Mouse (Mus musculus): Measurements from ENCODE around the gene Gramd4. TPM values are rescaled to one million over a fixed set of nuclear protein-coding genes. Genes with fewer than 3 reads are reported as not detected.
"Not testable (repeated sequence)": the region's sequence is repeated elsewhere in the genome, so short reads cannot be mapped to it uniquely, and the experiment has no call there.

Gene Gramd4
- polyA plus RNA-seq, 1 experiment from 2014 or later: 34.3 TPM

DNA sequence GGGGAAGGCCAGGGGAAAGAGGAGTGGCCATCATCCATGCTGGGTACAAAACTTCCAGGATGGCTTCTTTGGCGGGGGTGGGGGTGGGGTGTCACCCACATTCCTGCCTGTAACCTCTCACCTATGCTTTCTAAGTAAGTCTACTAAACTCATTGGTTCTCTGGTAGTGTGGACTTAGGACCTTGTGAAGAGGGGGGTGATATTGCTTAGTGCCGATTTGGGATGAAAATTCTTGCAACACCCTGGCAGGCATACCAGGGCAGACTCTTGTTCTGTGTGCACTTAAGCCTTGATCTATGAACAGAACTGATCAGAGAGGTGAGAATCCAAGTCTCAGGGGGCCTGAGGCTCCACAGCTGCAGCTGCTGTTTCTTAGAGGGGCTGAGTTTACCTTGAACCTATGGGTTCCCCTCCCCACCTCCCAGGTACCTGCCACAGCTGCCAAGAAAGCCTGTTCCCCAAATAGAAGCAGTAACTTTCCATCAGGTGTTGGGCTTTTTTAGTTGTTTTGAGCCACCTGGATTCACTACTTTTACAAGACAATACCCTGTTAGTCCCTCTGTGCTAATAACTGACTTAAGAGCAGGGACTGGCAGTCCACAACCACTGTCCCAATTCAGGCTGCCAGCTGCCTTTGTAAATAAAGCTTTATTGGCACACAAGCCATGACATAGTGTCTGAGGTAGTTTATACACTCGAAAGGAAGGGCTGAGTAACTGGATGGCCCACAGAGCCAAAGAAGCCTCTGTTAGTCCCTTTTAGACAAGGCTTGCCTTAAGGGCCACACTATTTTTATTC, 118.0 kb downstream of the Gramd4 start:
- no peak for ATAC-seq
- H3K4me1 ChIP-seq (replicated peaks): peaks cover 14% of the 10 kb centered on the region
- no peak overlapping the region for H3K4me3 ChIP-seq (replicated peaks)
- H3K27ac ChIP-seq: no peak overlapping the region
- no peak overlapping the region for H3K9ac ChIP-seq (replicated peaks)
- H3K9me3 ChIP-seq: no peaks in the 10 kb centered on the region
- no peaks in the 10 kb centered on the region for H3K27me3 ChIP-seq
- no peak overlapping the region for H3K4me2 ChIP-seq (replicated peaks)
- WGBS: 83% methylated on average over 3 of the region's 3 CpGs
- H3K36me3 ChIP-seq: no peaks in the 10 kb centered on the region

GRCm38 (mm10) chr15:86176166-86176565, 118.7 kb downstream of the Gramd4 start:
- Histone ChIP-seq H3K27ac (no peak overlapping the region), H3K4me3 (replicated peaks) (no peak overlapping the region), H3K4me2 (replicated peaks) (no peak overlapping the region), H3K4me1 (replicated peaks) (peaks cover 14% of the 10 kb centered on the region), H3K9ac (replicated peaks) (no peak overlapping the region), H3K27me3 (no peaks in the 10 kb centered on the region), H3K9me3 (no peaks in the 10 kb centered on the region), H3K36me3 (no peaks in the 10 kb centered on the region)
- 89% methylated on average over 10 of the region's 10 CpGs for whole genome bisulfite sequencing
- no peak for ATAC-seq

DNA sequence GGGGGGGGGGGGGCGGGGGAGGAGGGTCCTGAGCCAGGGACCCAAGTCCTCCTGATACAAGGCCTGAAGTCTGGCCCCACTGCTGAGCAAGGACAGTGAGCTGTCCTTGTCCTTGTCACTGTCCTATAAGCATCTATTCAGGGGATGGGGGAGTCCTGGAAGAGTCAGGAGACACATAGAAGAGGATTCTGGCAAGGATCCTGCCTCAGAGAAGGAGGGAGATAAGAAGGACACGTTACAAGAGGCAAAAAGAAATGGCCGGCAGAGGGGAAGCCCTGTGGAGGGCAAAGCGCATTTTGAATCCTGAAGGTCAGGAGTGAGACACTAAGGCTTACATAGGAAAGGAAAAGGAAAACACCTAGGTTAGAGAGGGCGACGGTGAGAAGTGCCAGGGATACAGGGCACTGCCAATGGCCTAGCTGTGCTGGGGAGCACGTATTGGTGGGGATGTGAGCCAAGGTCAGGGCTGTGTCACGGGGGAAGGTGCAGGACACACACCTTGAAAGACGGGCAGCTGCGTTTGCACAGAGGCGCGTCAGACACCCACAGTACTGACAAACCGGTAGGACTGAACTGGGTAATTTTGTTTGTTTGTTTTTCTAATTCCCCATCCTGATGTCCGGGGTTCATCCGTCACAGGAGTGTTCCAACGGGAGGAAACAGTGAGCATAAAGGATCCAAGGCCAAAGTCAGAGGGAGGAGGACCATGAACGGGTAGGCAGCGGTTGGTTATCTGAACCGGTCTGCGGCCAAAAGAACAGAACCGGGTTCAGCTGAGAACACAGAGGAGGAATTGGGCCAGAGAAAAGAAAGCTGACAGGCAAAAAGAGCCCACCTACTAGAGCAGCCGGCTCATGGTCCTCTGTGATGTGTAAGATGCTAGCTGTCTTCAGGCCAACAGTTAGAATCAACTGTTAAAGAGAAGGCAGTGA, 119.5 kb downstream of the Gramd4 start:
- H3K4me1 ChIP-seq (replicated peaks): peaks cover 19% of the 10 kb centered on the region
- no peaks in the 10 kb centered on the region for H3K9me3 ChIP-seq
- no peak overlapping the region for H3K4me2 ChIP-seq (replicated peaks)
- H3K9ac ChIP-seq (replicated peaks): no peak overlapping the region
- no peak for ATAC-seq
- 86% methylated on average over 22 of the region's 22 CpGs for WGBS
- H3K4me3 ChIP-seq (replicated peaks): no peak overlapping the region
- H3K36me3 ChIP-seq: no peaks in the 10 kb centered on the region
- no peaks in the 10 kb centered on the region for H3K27me3 ChIP-seq
- no peak overlapping the region for H3K27ac ChIP-seq

- H3K4me1 ChIP-seq (replicated peaks): peaks cover 25% of the 10 kb centered on the region
- not testable (repeated sequence) for H3K36me3 ChIP-seq; H3K4me3 ChIP-seq (replicated peaks); H3K4me2 ChIP-seq (replicated peaks); ATAC-seq; H3K9me3 ChIP-seq; H3K27me3 ChIP-seq; H3K27ac ChIP-seq; H3K9ac ChIP-seq (replicated peaks)
- WGBS: 91% methylated on average over 2 of the region's 2 CpGs
Measured at GRCm38 (mm10) chr15:86177703-86178251, 120.3 kb downstream of the Gramd4 start.

GRCm38 (mm10) chr15:86178594-86178993, 121.1 kb downstream of the Gramd4 start:
- Histone ChIP-seq H3K27ac (no peak overlapping the region), H3K27me3 (no peaks in the 10 kb centered on the region), H3K9ac (replicated peaks) (no peak overlapping the region), H3K4me3 (replicated peaks) (no peak overlapping the region), H3K4me1 (replicated peaks) (peaks cover 23% of the 10 kb centered on the region), H3K9me3 (no peaks in the 10 kb centered on the region), H3K4me2 (replicated peaks) (no peak overlapping the region), H3K36me3 (no peaks in the 10 kb centered on the region)
- no peak for ATAC-seq
- WGBS: 95% methylated on average over 6 of the region's 6 CpGs

- H3K4me3 ChIP-seq (replicated peaks): no peak overlapping the region
- no peak overlapping the region for H3K9ac ChIP-seq (replicated peaks)
- H3K4me1 ChIP-seq (replicated peaks): peaks cover 31% of the 10 kb centered on the region
- H3K9me3 ChIP-seq: no peaks in the 10 kb centered on the region
- no peak overlapping the region for H3K27ac ChIP-seq
- H3K4me2 ChIP-seq (replicated peaks): no peak overlapping the region
- H3K27me3 ChIP-seq: no peaks in the 10 kb centered on the region
- no peak for ATAC-seq
- H3K36me3 ChIP-seq: no peaks in the 10 kb centered on the region
- WGBS: 88% methylated on average over 4 of the region's 4 CpGs
Measured at GRCm38 (mm10) chr15:86180427-86180826, 122.9 kb downstream of the Gramd4 start.

GRCm38 (mm10) chr15:86181321-86181720, 123.8 kb downstream of the Gramd4 start:
- peaks cover 37% of the 10 kb centered on the region for H3K4me1 ChIP-seq (replicated peaks)
- not testable (repeated sequence) for H3K27ac ChIP-seq; H3K4me2 ChIP-seq (replicated peaks); H3K4me3 ChIP-seq (replicated peaks); H3K36me3 ChIP-seq; H3K27me3 ChIP-seq; H3K9ac ChIP-seq (replicated peaks); H3K9me3 ChIP-seq; ATAC-seq
- 97% methylated on average over 3 of the region's 3 CpGs for WGBS

DNA sequence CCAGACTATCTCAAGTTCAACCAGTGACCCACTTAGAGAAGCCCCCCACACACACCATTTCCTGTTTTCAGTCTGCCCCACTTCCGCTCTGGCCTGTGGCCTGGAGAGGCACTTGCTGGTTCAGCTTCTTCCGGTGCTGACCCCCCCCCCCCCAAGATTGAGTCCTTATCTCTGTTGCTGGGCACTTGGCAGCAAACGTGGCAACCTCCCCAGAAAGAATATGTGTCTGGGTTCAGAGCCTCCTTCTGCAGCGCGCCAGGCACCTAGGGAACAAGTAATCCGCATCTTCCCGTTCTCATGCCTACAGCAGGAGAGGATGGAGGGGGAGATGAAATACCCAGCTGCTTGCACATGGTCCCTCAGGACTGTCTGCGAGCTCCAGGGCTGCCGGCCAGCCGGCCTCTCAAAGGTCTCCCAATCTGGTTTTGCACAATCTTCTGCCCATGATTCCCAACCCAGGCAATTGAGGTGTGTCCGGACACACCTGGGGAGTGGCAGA, 124.5 kb downstream of the Gramd4 start:
- H3K36me3 ChIP-seq: no peaks in the 10 kb centered on the region
- no peak for ATAC-seq
- peak overlapping the region; percentile 53; the same call in 1 of the 2 replicates for H3K27ac ChIP-seq
- H3K4me3 ChIP-seq (replicated peaks): no peak overlapping the region
- no peaks in the 10 kb centered on the region for H3K9me3 ChIP-seq
- H3K4me2 ChIP-seq (replicated peaks): no peak overlapping the region
- no peak overlapping the region for H3K9ac ChIP-seq (replicated peaks)
- peaks cover 42% of the 10 kb centered on the region for H3K4me1 ChIP-seq (replicated peaks)
- WGBS: 47% methylated on average over 11 of the region's 11 CpGs
- peaks cover 5% of the 10 kb centered on the region; the same call in 1 of the 2 replicates for H3K27me3 ChIP-seq

- ATAC-seq: no peak
- WGBS: 56% methylated on average over 13 of the region's 13 CpGs
- Histone ChIP-seq H3K9ac (replicated peaks) (no peak overlapping the region), H3K27me3 (peaks cover 5% of the 10 kb centered on the region; the same call in 1 of the 2 replicates), H3K9me3 (no peaks in the 10 kb centered on the region), H3K36me3 (no peaks in the 10 kb centered on the region), H3K4me2 (replicated peaks) (no peak overlapping the region), H3K27ac (0 out of 2 replicates have a peak overlapping the region, but pooled peaks have one; percentile 53), H3K4me3 (replicated peaks) (no peak overlapping the region), H3K4me1 (replicated peaks) (peaks cover 42% of the 10 kb centered on the region)
Measured at GRCm38 (mm10) chr15:86182646-86183045, 125.2 kb downstream of the Gramd4 start.

DNA sequence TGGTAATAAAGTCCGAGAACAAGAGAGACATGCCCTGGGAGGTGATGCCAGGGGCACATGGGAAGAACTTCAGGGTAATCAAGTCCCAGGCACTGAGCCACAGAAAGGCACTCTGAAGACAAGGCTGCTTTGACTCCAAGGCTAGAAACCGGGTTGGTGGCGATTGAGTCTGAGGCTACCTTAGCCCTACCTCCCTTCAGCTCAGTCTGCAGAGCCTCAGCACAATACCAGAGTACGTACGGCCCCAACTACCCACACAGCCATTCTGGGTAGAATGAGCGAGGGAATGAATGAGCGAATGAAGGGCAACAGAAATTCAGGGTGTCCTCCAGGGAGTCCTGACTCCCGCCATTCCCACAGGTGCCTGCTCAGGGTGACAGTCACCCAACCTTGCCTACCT, 126.0 kb downstream of the Gramd4 start:
- 93% methylated on average over 8 of the region's 8 CpGs for WGBS
- no peak overlapping the region for H3K9ac ChIP-seq (replicated peaks)
- ATAC-seq: no peak
- no peaks in the 10 kb centered on the region for H3K9me3 ChIP-seq
- peaks cover 48% of the 10 kb centered on the region for H3K4me1 ChIP-seq (replicated peaks)
- peaks cover 5% of the 10 kb centered on the region; the same call in 1 of the 2 replicates for H3K27me3 ChIP-seq
- no peaks in the 10 kb centered on the region for H3K36me3 ChIP-seq
- H3K27ac ChIP-seq: no peak overlapping the region
- H3K4me2 ChIP-seq (replicated peaks): peak overlapping the region; percentile 82; the same call in 1 of the 2 replicates
- no peak overlapping the region for H3K4me3 ChIP-seq (replicated peaks)

- ATAC-seq: no peak
- Histone ChIP-seq H3K27ac (0 out of 2 replicates have a peak overlapping the region, but pooled peaks have one; percentile 90), H3K9me3 (no peaks in the 10 kb centered on the region), H3K9ac (replicated peaks) (peak overlapping the region; percentile 95), H3K4me3 (replicated peaks) (peak overlapping the region; percentile 86), H3K27me3 (peaks cover 5% of the 10 kb centered on the region; the same call in 1 of the 2 replicates), H3K4me1 (replicated peaks) (peaks cover 54% of the 10 kb centered on the region), H3K36me3 (no peaks in the 10 kb centered on the region), H3K4me2 (replicated peaks) (peak overlapping the region; percentile 82)
- 71% methylated on average over 5 of the region's 5 CpGs for WGBS
Measured at GRCm38 (mm10) chr15:86184071-86184470, 126.6 kb downstream of the Gramd4 start.
